Mouse (Mus musculus): Measurements from ENCODE around the gene Trak1.

Trak1 gene

GRCm38 (mm10) chr9:121393104-121393503, 95.8 kb downstream of the Trak1 start:
- in situ Hi-C loops (cut with MboI, MseI) = no loop called here

GRCm38 (mm10) chr9:121394882-121395281, 97.6 kb downstream of the Trak1 start:
- in situ Hi-C loops (cut with MboI, MseI) = no loop called here

- in situ Hi-C loops (cut with MboI, MseI) = no loop called here
Observed at GRCm38 (mm10) chr9:121395812-121396211, 98.5 kb downstream of the Trak1 start.

GRCm38 (mm10) chr9:121398100-121398760, 100.9 kb downstream of the Trak1 start:
- in situ Hi-C loops (cut with MboI, MseI) = no loop called here

GRCm38 (mm10) chr9:121398761-121399160, 101.5 kb downstream of the Trak1 start:
- in situ Hi-C loops (cut with MboI, MseI) = no loop called here

GRCm38 (mm10) chr9:121400608-121401007, 103.3 kb downstream of the Trak1 start:
- in situ Hi-C loops (cut with MboI, MseI) = no loop called here

GRCm38 (mm10) chr9:121403157-121403671, 105.9 kb downstream of the Trak1 start:
- in situ Hi-C loops (cut with MboI, MseI) = no loop called here

GRCm38 (mm10) chr9:121403699-121404098, 106.4 kb downstream of the Trak1 start:
- in situ Hi-C loops (cut with MboI, MseI) = no loop called here

GRCm38 (mm10) chr9:121405088-121405681, 107.9 kb downstream of the Trak1 start:
- in situ Hi-C loops (cut with MboI, MseI) = no loop called here

GRCm38 (mm10) chr9:121405792-121406191, 108.5 kb downstream of the Trak1 start:
- in situ Hi-C loops (cut with MboI, MseI) = no loop called here

- in situ Hi-C loops (cut with MboI, MseI) = no loop called here
Observed at GRCm38 (mm10) chr9:121414237-121414636, 116.9 kb downstream of the Trak1 start.

GRCm38 (mm10) chr9:121415626-121416241, 118.4 kb downstream of the Trak1 start:
- in situ Hi-C loops (cut with MboI, MseI) = no loop called here

- in situ Hi-C loops (cut with MboI, MseI) = no loop called here
Observed at GRCm38 (mm10) chr9:121416460-121416859, 119.2 kb downstream of the Trak1 start.

- in situ Hi-C loops (cut with MboI, MseI) = no loop called here
Observed at GRCm38 (mm10) chr9:121416872-121417637, 119.8 kb downstream of the Trak1 start.

- in situ Hi-C loops (cut with MboI, MseI) = no loop called here
Observed at GRCm38 (mm10) chr9:121419011-121419410, 121.7 kb downstream of the Trak1 start.

GRCm38 (mm10) chr9:121419573-121419972, 122.3 kb downstream of the Trak1 start:
- in situ Hi-C loops (cut with MboI, MseI) = no loop called here

- in situ Hi-C loops (cut with MboI, MseI) = no loop called here
Observed at GRCm38 (mm10) chr9:121420817-121421216, 123.5 kb downstream of the Trak1 start.

- in situ Hi-C loops (cut with MboI, MseI) = no loop called here
Observed at GRCm38 (mm10) chr9:121422402-121422801, 125.1 kb downstream of the Trak1 start.

GRCm38 (mm10) chr9:121423621-121424020, 126.3 kb downstream of the Trak1 start:
- in situ Hi-C loops (cut with MboI, MseI) = no loop called here

GRCm38 (mm10) chr9:121424281-121425164, 127.2 kb downstream of the Trak1 start:
- in situ Hi-C loops (cut with MboI, MseI) = no loop called here

- in situ Hi-C loops (cut with MboI, MseI) = no loop called here
Observed at GRCm38 (mm10) chr9:121426451-121426850, 129.1 kb downstream of the Trak1 start.
